Mouse (Mus musculus) olfactory bulb, adult 2 months (tissue): ENCODE measurements around the gene Nol11.

Source experiments
- CTCF ChIP-seq: fragments of 200-500 bp; IDR thresholded peaks from 2 replicates; pipeline ENCODE4 v1.5.1; 2012; ENCODE audit warnings: low read depth, mild to moderate bottlenecking, low read length, moderate library complexity; ENCODE audit not compliant: insufficient read depth
- POLR2A ChIP-seq: fragments of 200-500 bp; IDR thresholded peaks from 2 replicates; pipeline ENCODE4 v1.6.1; 2012; ENCODE audit warnings: mild to moderate bottlenecking, low read depth, low read length, moderate library complexity; ENCODE audit not compliant: insufficient read depth

- TF ChIP-seq CTCF (no peak), POLR2A (no peak)
These were observed 6.2 kb upstream of the Nol11 start for GRCm38 (mm10) chr11:107195334-107195733.
